Mouse (Mus musculus): ENCODE measurements around the gene Sgce. TPM values are rescaled to one million over a fixed set of nuclear protein-coding genes. Genes with fewer than 3 reads are reported as not detected.

Sgce gene
- polyA plus RNA-seq, 1 experiment from 2014 or later = 52.3 TPM

DNA sequence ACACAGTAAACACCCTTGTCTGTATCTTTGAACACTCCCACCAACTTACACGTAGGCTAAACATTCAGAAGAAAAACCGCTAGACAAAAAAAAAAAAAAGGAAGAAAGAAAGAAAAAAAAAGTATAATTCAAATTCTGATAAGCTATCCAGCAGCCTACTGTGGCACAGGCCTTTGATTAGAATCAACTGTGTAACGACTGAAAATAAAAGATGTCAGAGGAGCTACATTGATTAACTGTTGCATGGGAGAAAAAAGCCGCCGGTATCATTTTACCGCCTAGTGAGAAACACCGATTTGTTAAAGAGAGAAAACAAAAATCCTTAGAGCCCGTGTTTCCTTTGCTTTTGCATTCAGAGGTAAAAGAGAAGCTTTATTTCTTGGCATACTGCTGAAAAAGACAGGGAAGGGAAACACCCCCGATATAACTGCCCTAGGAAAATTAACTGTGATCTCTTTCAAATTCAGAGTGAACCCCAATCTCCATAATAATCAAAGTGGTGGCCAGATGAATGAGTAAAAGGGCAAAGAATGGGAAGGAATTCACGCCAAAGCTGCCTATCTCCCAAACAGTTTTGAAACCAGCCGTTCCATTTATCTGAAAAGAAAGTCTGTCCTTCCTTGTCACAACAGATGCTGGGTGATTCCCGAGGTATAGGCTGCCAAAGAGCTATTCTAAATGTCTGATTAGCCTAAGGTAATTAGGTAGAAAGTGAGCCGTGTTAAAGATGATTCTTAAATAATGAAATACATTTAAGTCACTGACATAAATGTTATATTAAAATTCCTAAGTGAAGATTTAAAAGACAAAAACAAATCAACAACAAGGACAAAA is 7.3 kb downstream of the Sgce start:
- Histone ChIP-seq H3K9me3 (replicated peaks) (no peaks in the 10 kb centered on the region), H3K4me1 (peaks cover 59% of the 10 kb centered on the region), H3K36me3 (peaks cover 2% of the 10 kb centered on the region; the same call in 1 of the 2 replicates), H3K27me3 (ENCODE audit: low read depth, poor library complexity, severe bottlenecking) (no peaks in the 10 kb centered on the region), H3K27ac (no peak overlapping the region), H3K4me3 (no peak overlapping the region)
- WGBS = 8% methylated on average over 13 of the region's 13 CpGs
- no peak for DNase-seq (ENCODE audit: low spot score)

DNA sequence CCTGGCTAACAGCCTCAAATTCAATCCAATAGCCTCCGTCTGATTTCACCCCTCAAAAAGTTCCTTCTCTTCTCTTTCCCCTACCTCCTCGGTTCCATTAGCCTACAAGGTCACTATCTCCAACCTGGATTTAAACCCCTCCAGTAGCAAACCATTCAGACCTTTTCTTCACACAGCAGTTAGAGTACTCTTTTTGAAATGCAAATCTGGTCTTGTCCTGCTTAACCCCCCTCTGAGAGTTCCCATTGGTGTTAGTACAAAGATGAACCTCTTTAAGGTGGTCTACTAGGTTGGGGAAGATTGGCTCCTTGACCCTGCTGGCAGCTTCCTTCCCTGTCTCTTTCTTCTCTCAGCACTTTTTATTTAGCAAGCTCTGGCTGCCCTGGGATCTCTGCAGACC is 8.3 kb downstream of the Sgce start:
- H3K4me1 ChIP-seq = peaks cover 54% of the 10 kb centered on the region
- no peaks in the 10 kb centered on the region for H3K27me3 ChIP-seq (ENCODE audit: low read depth, poor library complexity, severe bottlenecking)
- DNase-seq (ENCODE audit: low spot score) = no peak
- H3K36me3 ChIP-seq = peaks cover 2% of the 10 kb centered on the region; the same call in 1 of the 2 replicates
- WGBS = 20% methylated on average over 2 of the region's 2 CpGs
- no peak overlapping the region for H3K4me3 ChIP-seq
- H3K27ac ChIP-seq = peak overlapping the region; percentile 50
- H3K9me3 ChIP-seq (replicated peaks) = no peaks in the 10 kb centered on the region

DNA sequence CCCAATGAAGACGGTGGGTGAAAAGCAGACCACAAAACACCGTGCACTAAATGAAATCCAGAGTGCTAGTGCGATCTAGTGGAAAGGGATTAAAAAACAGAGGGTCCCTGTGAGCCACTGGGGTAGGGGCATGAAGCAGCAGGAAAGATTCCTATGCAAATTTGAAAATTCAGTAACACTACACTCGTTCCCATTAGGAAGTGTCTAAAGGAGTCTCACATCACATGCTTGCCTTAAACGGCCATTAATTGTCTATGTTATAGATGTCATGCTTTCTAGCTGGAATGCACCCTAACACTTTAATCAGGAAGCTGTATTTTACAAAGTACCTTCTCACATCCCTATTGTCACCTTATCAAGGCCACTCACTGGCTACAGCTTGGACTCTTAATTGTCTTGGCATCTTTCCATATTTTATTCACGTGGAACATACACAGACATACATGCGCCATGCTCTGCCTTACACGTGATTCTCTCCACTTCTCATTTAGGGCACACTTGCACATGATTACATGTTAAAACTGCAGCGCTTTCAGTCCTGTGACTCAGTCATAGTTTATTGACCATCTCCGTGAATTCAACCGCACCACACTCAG is 8.9 kb downstream of the Sgce start:
- DNase-seq (ENCODE audit: low spot score) = no peak
- Histone ChIP-seq H3K27ac (peak overlapping the region; percentile 50; the same call in 1 of the 2 replicates), H3K4me1 (peaks cover 53% of the 10 kb centered on the region), H3K27me3 (ENCODE audit: low read depth, poor library complexity, severe bottlenecking) (no peaks in the 10 kb centered on the region), H3K36me3 (peaks cover 2% of the 10 kb centered on the region; the same call in 1 of the 2 replicates), H3K4me3 (no peak overlapping the region), H3K9me3 (replicated peaks) (no peaks in the 10 kb centered on the region)
- 45% methylated on average over 11 of the region's 11 CpGs for WGBS

DNA sequence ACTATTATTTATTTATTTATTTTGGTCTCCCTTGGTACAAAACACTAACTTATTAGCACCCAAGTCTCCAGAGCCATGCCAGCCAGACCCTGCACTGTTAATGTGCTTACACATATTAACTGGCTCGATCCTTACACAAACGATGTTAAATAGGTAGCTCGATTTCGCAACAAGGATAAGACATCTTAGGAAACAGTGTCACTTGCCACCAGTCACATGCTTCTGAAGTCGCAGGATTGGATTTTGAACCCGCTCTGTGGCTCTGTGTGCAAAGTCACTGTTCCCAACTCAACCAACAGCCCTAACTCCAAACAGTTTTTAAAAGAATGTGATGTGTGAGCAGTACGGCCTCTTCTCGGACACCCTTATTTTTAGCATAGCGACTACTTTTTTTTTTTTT is 10.6 kb downstream of the Sgce start:
- no peak overlapping the region for H3K27ac ChIP-seq
- H3K4me3 ChIP-seq = no peak overlapping the region
- peaks cover 2% of the 10 kb centered on the region; the same call in 1 of the 2 replicates for H3K36me3 ChIP-seq
- no peaks in the 10 kb centered on the region for H3K27me3 ChIP-seq (ENCODE audit: low read depth, poor library complexity, severe bottlenecking)
- WGBS = 92% methylated on average over 9 of the region's 9 CpGs
- no peaks in the 10 kb centered on the region for H3K9me3 ChIP-seq (replicated peaks)
- H3K4me1 ChIP-seq = peaks cover 60% of the 10 kb centered on the region
- no peak for DNase-seq (ENCODE audit: low spot score)

DNA sequence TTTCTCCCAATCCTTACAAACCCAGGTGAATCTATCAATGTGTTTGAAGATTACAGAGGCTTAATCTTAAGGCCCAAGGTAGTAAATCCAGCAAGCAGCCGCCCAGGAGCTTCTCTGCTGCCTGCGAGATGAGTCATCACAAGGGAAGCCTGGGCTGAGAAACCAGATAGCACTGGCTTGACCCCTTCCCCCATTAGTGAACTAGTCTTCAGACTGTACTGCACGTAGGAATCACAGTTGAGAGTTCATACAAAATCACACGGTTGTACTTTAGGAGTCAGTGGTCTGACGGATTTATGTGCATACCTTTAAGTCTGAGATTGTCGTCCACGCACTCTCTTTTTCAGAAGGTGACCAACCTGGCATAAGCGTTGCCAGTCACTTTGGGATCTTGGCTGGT is 13.8 kb downstream of the Sgce start:
- peaks cover 31% of the 10 kb centered on the region for H3K4me1 ChIP-seq
- peaks cover 2% of the 10 kb centered on the region; the same call in 1 of the 2 replicates for H3K36me3 ChIP-seq
- WGBS = 48% methylated on average over 8 of the region's 8 CpGs
- no peaks in the 10 kb centered on the region for H3K9me3 ChIP-seq (replicated peaks)
- H3K4me3 ChIP-seq = no peak overlapping the region
- peak overlapping the region; percentile 67 for H3K27ac ChIP-seq
- DNase-seq (ENCODE audit: low spot score) = no peak
- no peaks in the 10 kb centered on the region for H3K27me3 ChIP-seq (ENCODE audit: low read depth, poor library complexity, severe bottlenecking)

DNA sequence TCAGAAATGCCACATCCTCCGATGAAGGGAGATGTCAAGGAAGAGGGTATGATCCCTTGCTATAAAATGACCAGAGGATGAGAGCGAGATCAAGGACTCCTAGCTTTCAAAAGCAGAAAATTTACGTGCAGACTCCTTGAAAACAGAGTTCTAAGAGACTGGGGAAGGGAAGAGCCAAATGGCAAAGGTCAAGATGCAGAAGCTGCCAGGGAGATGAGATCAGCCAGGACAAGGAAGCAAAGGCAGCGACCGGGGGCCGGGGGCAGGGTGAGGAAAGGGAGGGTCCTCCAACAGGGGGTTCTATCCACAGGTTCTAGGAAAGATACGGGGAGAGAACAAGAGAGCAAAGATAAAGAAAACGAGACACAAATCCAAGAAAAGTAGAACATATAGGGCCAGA is 15.3 kb downstream of the Sgce start:
- no peaks in the 10 kb centered on the region for H3K27me3 ChIP-seq (ENCODE audit: low read depth, poor library complexity, severe bottlenecking)
- H3K4me3 ChIP-seq = no peak overlapping the region
- peaks cover 2% of the 10 kb centered on the region; the same call in 1 of the 2 replicates for H3K36me3 ChIP-seq
- DNase-seq (ENCODE audit: low spot score) = no peak
- 34% methylated on average over 8 of the region's 8 CpGs for WGBS
- H3K4me1 ChIP-seq = peaks cover 20% of the 10 kb centered on the region
- H3K9me3 ChIP-seq (replicated peaks) = no peaks in the 10 kb centered on the region
- no peak overlapping the region for H3K27ac ChIP-seq

DNA sequence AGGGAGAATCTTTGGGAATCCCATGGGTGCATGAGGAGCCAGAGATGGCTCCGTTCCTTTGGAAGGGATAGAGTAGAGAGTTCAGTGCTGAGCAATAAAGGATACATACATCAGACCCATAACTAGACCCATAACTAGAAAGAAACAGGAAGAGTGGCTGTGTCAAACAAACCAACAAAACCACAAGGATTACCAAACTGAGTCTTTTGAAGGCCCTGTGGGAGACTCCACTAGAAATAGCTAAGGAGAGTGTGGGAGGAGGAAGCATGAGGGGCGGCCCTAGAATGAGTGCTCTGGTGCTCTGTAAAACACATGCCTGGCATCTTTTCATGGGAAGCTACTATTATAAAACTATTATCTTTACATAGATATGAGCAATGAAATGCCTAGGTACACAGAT is 18.7 kb downstream of the Sgce start:
- Histone ChIP-seq H3K4me1 (peaks cover 46% of the 10 kb centered on the region), H3K36me3 (no peaks in the 10 kb centered on the region), H3K27me3 (ENCODE audit: low read depth, poor library complexity, severe bottlenecking) (no peaks in the 10 kb centered on the region), H3K27ac (no peak overlapping the region), H3K9me3 (replicated peaks) (no peaks in the 10 kb centered on the region), H3K4me3 (no peak overlapping the region)
- 94% methylated on average over 2 of the region's 2 CpGs for WGBS
- DNase-seq (ENCODE audit: low spot score) = no peak

DNA sequence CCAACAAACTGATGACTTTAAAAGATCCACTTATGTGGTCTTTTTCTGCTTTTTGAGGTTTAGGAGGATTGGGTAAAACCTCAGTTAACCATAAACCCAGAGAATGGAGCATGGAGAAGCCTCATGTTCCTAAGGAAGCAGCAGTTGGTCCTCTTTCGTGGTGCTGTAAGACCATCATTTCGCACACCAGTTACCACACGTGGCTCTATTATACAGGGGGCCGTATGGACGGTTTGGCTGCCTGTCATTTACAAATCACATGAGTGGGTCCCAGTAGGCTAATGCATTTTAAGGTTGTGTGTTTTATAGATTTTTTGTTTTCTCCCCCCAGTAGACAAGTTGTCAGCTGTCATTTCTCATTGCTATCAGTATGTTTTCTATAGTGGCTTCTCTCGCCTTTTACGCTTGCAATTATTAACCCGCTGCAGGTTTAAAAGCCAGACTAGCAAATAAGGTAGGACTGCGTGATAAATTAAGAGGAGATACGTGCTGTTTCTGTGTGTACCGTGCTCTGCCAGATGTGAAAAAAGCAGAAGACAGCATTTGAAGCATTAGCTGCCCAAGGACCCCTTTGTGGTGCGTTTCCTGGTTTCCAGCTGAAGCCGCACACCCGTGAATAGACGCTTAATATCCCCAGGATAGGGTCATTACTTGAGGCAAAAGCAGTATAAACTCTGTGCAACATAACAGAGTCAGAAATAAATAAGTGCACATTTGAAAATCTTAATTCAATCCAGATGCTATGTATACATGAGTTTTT is 22.8 kb downstream of the Sgce start:
- Histone ChIP-seq H3K4me1 (peaks cover 42% of the 10 kb centered on the region), H3K9me3 (replicated peaks) (no peaks in the 10 kb centered on the region), H3K4me3 (0 out of 2 replicates have a peak overlapping the region, but pooled peaks have one; percentile 14), H3K27me3 (ENCODE audit: low read depth, poor library complexity, severe bottlenecking) (no peaks in the 10 kb centered on the region), H3K36me3 (no peaks in the 10 kb centered on the region), H3K27ac (peak overlapping the region; percentile 66; the same call in 1 of the 2 replicates)
- DNase-seq (ENCODE audit: low spot score) = no peak
- WGBS = 51% methylated on average over 15 of the region's 15 CpGs

DNA sequence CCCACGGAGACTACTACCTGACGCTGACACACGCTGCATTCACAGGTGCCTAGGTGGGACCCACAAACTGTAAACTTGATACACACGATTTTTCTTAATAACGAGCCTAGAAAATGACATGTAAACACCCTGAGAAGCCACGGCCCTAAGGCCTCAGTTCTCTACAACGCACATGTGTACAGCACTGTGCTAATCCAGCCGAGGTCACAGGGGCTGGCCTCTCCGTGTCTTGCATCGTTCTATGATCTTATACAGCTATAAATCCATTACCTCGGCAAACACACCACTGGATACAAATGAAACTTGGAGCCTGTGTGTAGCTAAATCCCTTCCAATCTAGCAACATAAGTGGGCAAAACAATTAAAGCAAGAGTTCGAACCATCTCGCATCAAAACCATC is 24.3 kb downstream of the Sgce start:
- H3K4me3 ChIP-seq = no peak overlapping the region

DNA sequence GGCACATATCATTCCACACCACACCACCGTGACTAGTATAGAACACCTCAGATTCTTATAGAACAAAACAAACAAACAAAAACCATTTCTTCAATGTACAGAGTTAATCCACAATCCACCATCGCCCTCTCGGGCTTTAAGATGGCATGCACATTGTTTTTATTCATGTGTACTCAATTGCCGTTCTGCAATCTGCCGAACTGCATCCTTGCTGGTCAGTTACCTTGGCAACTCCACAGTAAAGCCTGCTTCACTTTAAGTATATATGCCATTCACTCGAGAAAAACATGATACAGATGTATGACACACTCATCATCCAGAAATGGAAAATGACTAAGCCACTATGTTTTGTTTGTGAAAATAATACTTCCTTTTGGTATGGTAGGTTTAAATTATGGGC is 24.9 kb downstream of the Sgce start:
- Histone ChIP-seq H3K27me3 (ENCODE audit: low read depth, poor library complexity, severe bottlenecking) (no peaks in the 10 kb centered on the region), H3K4me3 (no peak overlapping the region), H3K4me1 (peaks cover 42% of the 10 kb centered on the region), H3K27ac (no peak overlapping the region), H3K9me3 (replicated peaks) (no peaks in the 10 kb centered on the region), H3K36me3 (no peaks in the 10 kb centered on the region)
- WGBS = 85% methylated on average over 6 of the region's 6 CpGs
- no peak for DNase-seq (ENCODE audit: low spot score)

More for the DNA sequence above, 24.3 kb downstream of the Sgce start:
- no peaks in the 10 kb centered on the region for H3K36me3 ChIP-seq
- H3K9me3 ChIP-seq (replicated peaks) = no peaks in the 10 kb centered on the region
- H3K4me1 ChIP-seq = peaks cover 42% of the 10 kb centered on the region
- 0 out of 2 replicates have a peak overlapping the region, but pooled peaks have one; percentile 6 for H3K27ac ChIP-seq
- no peak for DNase-seq (ENCODE audit: low spot score)
- H3K27me3 ChIP-seq (ENCODE audit: low read depth, poor library complexity, severe bottlenecking) = no peaks in the 10 kb centered on the region
- WGBS = 71% methylated on average over 13 of the region's 13 CpGs

DNA sequence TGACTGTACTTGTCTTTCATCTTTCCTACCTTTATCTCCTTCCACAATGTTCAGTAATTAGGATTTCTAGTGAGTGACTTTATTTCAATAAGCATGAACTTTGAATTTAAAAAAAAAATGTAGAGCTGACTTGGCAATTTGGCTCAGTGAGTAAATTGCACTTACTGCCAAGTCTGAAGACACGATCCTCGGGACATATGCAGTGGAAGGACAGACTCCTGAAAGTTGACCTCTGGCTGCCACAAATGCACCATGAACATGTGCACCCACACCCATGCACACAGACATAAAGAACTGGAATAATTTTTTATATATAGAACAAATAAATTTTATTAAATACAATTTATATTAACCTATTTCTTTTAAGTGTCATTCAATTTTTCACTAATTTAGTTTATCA is 29.7 kb downstream of the Sgce start:
- Histone ChIP-seq H3K27ac (no peak overlapping the region), H3K36me3 (peaks cover 8% of the 10 kb centered on the region), H3K4me1 (peaks cover 4% of the 10 kb centered on the region; the same call in 1 of the 2 replicates), H3K27me3 (ENCODE audit: low read depth, poor library complexity, severe bottlenecking) (no peaks in the 10 kb centered on the region), H3K4me3 (no peak overlapping the region), H3K9me3 (replicated peaks) (no peaks in the 10 kb centered on the region)
- no peak for DNase-seq (ENCODE audit: low spot score)
- WGBS = 89% methylated on average over 2 of the region's 2 CpGs

DNA sequence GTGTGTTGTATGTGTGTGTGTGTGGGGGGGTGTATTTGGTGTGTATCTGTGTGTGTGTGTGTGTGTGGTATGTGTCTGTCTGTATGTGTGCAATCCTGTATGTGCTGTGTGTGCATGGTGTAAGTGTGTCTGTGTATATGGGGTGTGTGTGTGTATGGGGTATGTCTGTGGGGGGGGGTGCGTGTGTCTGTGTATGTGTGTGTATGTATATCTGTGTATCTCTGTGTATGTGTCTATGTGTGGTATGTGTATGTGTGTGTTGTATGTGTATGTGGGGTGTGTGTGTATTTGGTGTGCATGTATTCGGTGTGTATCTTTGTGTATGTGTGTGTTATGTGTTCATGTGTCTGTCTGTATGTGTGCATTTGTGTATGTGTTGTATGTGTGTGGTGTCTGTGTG is 30.8 kb downstream of the Sgce start:
- H3K27me3 ChIP-seq (ENCODE audit: low read depth, poor library complexity, severe bottlenecking) = no peaks in the 10 kb centered on the region
- H3K9me3 ChIP-seq (replicated peaks) = no peaks in the 10 kb centered on the region
- no peaks in the 10 kb centered on the region for H3K4me1 ChIP-seq
- H3K27ac ChIP-seq = no peak overlapping the region
- peaks cover 8% of the 10 kb centered on the region for H3K36me3 ChIP-seq
- no peak overlapping the region for H3K4me3 ChIP-seq
- WGBS = 100% methylated on average over 2 of the region's 2 CpGs
- DNase-seq (ENCODE audit: low spot score) = no peak

DNA sequence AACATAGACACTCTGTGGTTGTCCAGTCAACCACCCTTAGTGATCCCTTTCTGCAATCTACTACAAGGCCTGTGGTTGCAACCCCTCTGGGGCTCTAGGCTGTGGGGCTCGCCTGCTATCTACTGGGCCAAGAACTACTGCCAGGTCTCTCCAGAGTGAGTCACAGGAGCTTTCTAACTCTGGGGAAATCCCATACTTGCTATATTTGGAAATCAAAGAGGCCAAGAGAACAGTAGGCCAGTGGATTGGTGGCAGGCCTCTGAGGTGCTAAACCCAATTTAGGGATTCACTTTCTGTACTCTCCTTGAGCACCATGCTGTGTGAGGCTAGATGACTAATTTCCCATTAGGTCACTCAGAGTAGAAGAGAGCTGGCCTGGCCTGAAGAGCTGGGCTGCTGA is 38.0 kb downstream of the Sgce start:
- DNase-seq (ENCODE audit: low spot score) = no peak
- H3K4me3 ChIP-seq = no peak overlapping the region
- no peaks in the 10 kb centered on the region for H3K9me3 ChIP-seq (replicated peaks)
- H3K27me3 ChIP-seq (ENCODE audit: low read depth, poor library complexity, severe bottlenecking) = no peaks in the 10 kb centered on the region
- 85% methylated on average over 1 of the region's 1 CpGs for WGBS
- no peaks in the 10 kb centered on the region for H3K4me1 ChIP-seq
- no peak overlapping the region for H3K27ac ChIP-seq
- peaks cover 18% of the 10 kb centered on the region for H3K36me3 ChIP-seq
